Mouse (Mus musculus): Measurements from ENCODE around the gene Tmem144. TPM values are rescaled to one million over a fixed set of nuclear protein-coding genes. Genes with fewer than 3 reads are reported as not detected.

Gene Tmem144
- polyA plus RNA-seq, 1 experiment, result 0.60 TPM

DNA sequence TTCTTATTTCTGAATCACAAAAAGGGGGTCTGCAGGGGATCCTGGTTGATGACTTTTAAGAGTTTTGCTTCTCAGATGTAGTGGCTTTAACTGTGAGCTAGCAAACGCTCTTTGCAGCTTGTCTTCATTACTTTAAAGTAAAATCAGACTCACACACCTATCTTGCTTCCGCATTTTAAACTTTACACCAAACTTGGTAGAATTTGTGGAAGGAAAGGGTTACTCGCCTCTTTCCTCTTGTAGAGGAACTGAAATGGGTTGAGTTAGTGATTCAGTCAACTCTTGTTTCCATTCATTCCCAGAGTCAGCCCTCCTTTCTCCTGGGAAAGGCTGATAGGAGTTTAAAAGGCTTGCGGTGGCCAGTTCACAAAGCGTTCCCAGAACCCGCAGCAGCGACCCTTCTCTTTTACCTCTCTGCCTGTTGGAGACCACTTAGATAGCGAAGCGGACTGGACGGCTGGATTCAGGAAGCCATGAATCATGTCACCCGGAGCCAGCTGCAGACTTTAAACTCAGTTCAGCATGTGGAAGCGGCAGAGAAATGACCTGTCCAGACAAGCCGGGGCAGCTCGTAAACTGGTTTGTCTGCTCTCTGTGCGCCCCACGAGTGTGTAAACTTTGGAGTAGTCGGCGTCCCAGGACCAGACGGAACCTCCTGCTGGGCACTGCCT lies 33.2 kb upstream of the Tmem144 start:
- no peak for DNase-seq (ENCODE audit: low read depth)
- TF ChIP-seq CTCF (IDR thresholded peaks at IDR 0.05; ENCODE audit: borderline replicate concordance, extremely low read depth, insufficient read depth, insufficient read length) (no peak), POLR2A (IDR thresholded peaks at IDR 0.05; ENCODE audit: borderline replicate concordance, extremely low read depth, insufficient read depth, insufficient read length, poor library complexity, severe bottlenecking) (no peak)

DNA sequence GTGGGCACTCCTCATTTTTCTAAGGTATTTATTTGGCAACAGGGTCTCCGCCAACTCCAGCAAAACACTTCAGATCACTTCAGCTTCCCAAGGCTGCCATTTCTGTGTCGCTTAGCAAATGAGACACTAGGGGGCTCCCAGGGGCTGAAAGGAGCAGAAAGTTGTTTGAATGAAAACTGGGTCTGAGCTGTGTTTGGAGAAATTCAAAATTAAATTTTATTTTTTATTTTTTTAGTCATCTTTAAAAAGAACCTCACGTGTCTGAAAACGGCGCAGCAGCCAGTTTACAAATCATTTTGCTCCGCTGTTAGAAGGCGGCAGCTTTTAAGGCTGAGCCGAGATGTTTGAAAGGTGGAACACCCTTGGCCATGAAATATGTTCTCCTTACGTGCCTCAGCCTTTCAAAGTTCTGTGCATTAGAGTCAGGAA lies 32.2 kb upstream of the Tmem144 start:
- TF ChIP-seq POLR2A (IDR thresholded peaks at IDR 0.05; ENCODE audit: borderline replicate concordance, extremely low read depth, insufficient read depth, insufficient read length, poor library complexity, severe bottlenecking), result no peak
- TF ChIP-seq CTCF (IDR thresholded peaks at IDR 0.05; ENCODE audit: borderline replicate concordance, extremely low read depth, insufficient read depth, insufficient read length), result peak; percentile 77
- DNase-seq (ENCODE audit: low read depth), result peak; percentile 71

DNA sequence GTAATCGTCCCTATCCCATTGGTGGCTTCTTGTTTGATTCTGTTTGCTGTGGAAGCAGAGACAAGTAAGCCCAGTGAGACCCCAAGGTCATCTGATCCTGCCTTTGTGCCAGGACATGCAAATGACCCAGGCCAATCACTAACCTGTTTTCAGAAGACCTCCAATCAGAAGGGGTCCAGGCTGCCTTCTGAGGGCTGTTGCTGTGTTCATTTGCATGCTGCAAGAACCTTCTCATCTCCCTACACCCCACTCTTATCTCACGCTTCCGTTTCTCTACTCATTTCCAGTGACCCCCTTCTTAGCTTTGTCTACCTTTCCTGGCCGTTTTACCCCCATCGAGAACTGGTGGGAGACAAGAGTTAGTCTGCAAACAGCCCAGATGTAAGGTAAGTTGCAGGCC lies 31.7 kb upstream of the Tmem144 start, which contains the start of gene Fam198b:
Fam198b (plus strand) TSS at position 229 of the 400 bp plus-strand sequence.
- no peak for DNase-seq (ENCODE audit: low read depth)
- TF ChIP-seq CTCF (IDR thresholded peaks at IDR 0.05; ENCODE audit: borderline replicate concordance, extremely low read depth, insufficient read depth, insufficient read length) (no peak), POLR2A (IDR thresholded peaks at IDR 0.05; ENCODE audit: borderline replicate concordance, extremely low read depth, insufficient read depth, insufficient read length, poor library complexity, severe bottlenecking) (no peak)

DNA sequence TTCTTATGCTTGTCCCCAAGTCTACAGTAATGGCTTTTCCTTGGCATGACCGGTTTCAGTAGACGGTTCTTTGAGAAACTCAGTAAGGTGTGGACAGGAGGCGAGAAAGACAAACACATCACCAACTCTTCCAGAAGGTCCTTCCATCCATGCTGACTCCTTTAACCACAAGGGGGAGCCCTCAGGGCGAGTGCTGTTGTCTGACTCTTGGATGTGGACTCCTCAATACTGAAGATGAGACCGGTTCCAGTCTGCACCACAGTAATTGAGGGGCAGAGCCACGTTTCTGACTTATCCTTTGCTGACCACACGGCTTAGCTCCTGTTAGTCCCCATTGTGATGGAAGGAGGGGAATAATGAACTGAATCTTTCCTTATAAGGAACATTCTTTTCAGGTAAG lies 30.5 kb upstream of the Tmem144 start:
- DNase-seq (ENCODE audit: low read depth), result peak; percentile 59
- TF ChIP-seq POLR2A (IDR thresholded peaks at IDR 0.05; ENCODE audit: borderline replicate concordance, extremely low read depth, insufficient read depth, insufficient read length, poor library complexity, severe bottlenecking) (no peak), CTCF (IDR thresholded peaks at IDR 0.05; ENCODE audit: borderline replicate concordance, extremely low read depth, insufficient read depth, insufficient read length) (peak; percentile 77)

DNA sequence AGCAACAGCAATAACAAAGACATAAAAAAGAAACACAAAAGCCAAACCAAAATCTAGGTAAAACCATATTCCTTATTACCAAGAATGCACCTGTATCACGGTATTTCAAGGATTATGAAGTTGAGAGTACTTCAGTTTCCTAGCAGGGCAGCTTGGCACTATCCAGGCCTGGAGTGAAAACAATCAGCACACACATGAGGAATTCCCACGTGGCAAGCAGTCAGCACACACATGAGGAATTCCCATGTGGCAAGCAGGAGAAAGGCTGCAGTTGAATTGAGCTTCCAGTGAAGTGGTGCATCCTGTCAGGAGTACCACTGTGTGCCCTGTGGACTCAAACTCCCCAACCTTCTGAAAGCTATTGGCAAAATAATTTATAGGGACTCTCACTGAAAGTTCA lies 29.1 kb upstream of the Tmem144 start:
- TF ChIP-seq CTCF (IDR thresholded peaks at IDR 0.05; ENCODE audit: borderline replicate concordance, extremely low read depth, insufficient read depth, insufficient read length) (no peak), POLR2A (IDR thresholded peaks at IDR 0.05; ENCODE audit: borderline replicate concordance, extremely low read depth, insufficient read depth, insufficient read length, poor library complexity, severe bottlenecking) (no peak)
- no peak for DNase-seq (ENCODE audit: low read depth)

DNA sequence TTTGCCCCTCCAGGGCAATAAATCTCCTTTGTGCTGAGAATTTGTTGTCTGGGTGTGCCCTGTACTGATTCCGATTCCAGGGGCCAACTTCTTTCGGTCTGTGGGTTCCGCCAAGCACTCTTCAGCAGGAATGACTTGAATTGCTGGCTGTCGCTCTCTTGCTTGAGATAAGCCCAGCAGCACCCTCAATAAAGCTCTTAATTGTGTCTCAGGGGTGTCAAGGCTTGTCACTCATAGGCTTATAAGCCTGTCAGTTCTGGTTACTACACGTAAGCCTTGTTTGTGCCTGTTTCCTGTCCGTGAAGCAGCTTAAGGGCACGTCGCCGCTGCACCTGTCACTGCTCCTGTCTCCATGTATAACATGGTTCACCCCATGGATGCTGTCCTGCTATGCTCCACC lies 26.7 kb upstream of the Tmem144 start:
- peak; percentile 54 for DNase-seq (ENCODE audit: low read depth)

DNA sequence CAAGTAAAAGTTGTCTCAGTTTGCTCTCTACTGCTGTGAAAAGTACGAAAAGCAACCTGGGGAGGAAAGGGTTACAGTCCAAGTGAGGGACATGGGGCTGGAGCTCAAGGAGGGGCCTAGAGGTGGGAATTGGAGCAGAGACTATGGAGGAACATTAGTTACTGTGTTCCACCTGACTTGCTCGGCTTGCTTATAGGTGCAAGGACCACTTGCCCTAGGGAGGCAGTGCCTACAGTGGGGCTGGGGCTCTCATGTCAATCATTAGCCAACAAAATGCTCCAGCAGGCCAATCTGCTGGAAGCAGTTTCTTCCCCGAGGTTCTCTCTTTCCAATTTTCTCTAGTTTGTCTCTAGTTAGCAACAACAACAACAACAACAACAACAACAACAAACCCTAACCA lies 25.8 kb upstream of the Tmem144 start:
- DNase-seq (ENCODE audit: low read depth), result no peak
- no peak for TF ChIP-seq CTCF (IDR thresholded peaks at IDR 0.05; ENCODE audit: borderline replicate concordance, extremely low read depth, insufficient read depth, insufficient read length)

More for the DNA sequence above, 26.7 kb upstream of the Tmem144 start:
- TF ChIP-seq POLR2A (IDR thresholded peaks at IDR 0.05; ENCODE audit: borderline replicate concordance, extremely low read depth, insufficient read depth, insufficient read length, poor library complexity, severe bottlenecking) (no peak), CTCF (IDR thresholded peaks at IDR 0.05; ENCODE audit: borderline replicate concordance, extremely low read depth, insufficient read depth, insufficient read length) (no peak)

DNA sequence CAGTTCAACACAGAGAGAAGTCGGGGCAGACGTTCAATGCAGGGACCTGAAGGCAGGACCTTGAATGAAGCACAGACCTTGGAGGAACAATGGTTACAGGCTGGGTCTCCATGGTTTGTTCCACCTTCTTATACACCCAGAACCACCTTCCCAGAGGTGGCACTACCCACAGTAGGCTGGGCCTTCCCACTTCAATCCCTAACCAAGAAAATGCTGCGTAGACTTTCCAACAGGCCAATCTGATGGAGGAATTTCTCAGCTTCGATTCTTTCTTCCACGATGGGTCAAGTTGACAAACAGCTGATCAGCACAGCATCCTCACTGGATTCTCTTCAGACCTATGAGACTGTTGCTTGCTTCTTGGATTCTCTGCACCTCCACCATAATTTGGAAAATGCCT lies 22.9 kb upstream of the Tmem144 start:
- DNase-seq (ENCODE audit: low read depth), result no peak
- no peak for TF ChIP-seq CTCF (IDR thresholded peaks at IDR 0.05; ENCODE audit: borderline replicate concordance, extremely low read depth, insufficient read depth, insufficient read length)
- no peak for TF ChIP-seq POLR2A (IDR thresholded peaks at IDR 0.05; ENCODE audit: borderline replicate concordance, extremely low read depth, insufficient read depth, insufficient read length, poor library complexity, severe bottlenecking)

DNA sequence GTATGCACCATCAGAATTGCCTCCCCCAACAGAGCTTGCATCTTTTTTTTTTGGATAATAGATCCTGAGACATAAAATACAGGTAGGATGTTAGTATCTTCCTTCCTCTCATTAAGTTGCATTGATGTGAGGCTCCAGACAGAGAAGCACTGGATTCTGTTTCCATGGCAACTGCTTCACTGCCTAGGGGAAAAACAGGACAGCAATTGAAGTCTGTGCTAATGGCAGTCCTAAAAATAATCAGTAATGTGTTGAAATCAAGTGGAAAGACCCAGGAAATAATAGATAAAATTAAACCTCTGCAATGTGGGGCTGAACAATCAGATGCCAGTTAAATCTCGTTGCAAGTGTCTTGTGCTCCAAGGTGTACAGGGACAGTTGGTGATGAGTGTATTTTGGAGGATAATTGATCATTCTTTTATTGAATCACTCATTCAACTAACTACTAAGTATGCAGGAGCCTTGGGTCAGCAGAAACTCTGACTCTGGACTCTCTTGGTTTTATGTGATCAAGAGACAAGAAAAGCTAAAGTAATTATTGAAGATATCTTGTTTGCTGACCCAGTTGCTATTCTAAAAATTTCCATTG lies 14.6 kb upstream of the Tmem144 start:
- peak; percentile 94 for DNase-seq (ENCODE audit: low read depth)
- no peak for TF ChIP-seq POLR2A (IDR thresholded peaks at IDR 0.05; ENCODE audit: borderline replicate concordance, extremely low read depth, insufficient read depth, insufficient read length, poor library complexity, severe bottlenecking)
- no peak for TF ChIP-seq CTCF (IDR thresholded peaks at IDR 0.05; ENCODE audit: borderline replicate concordance, extremely low read depth, insufficient read depth, insufficient read length)

DNA sequence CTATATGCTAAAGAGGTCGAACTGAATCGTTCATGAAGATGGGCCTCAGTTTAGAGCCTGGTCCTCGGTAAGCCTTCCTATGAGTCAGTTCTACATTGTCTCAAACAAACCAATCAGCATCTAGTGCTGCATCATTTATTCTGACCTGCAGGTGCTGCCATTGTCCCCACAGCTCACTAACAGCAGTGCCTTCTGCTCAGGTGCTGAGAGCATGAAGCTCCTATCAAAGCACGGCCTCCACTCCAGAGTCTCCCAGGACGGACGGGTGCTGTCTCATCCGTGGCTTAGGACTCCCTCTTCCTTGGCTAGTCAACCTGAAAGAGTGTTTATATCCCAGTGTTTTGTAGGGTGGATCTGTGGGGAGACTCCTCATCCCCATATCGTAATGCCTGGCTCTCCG lies 14.0 kb upstream of the Tmem144 start:
- DNase-seq (ENCODE audit: low read depth), result peak; percentile 42
- no peak for TF ChIP-seq POLR2A (IDR thresholded peaks at IDR 0.05; ENCODE audit: borderline replicate concordance, extremely low read depth, insufficient read depth, insufficient read length, poor library complexity, severe bottlenecking)
- no peak; the same call in 1 of the 2 replicates for TF ChIP-seq CTCF (IDR thresholded peaks at IDR 0.05; ENCODE audit: borderline replicate concordance, extremely low read depth, insufficient read depth, insufficient read length)

DNA sequence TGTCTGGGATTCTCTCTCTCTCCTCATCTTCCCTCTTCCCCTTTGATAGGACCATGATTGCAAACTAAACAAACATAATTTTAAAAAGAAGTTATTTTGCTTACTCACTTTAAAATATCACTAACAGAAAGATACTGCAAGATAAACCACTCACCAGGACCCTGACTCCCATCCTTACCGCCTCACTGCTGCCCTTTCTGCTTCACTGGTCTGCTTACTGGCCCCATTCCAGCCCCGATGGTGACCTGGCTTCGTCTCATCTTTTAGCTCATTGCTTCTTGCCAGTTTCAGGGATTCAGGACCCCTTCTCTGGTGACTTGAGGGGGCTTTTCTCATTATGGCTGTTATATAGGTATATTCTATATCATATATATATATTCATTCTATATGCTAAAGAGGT lies 13.5 kb upstream of the Tmem144 start:
- TF ChIP-seq CTCF (IDR thresholded peaks at IDR 0.05; ENCODE audit: borderline replicate concordance, extremely low read depth, insufficient read depth, insufficient read length) (no peak), POLR2A (IDR thresholded peaks at IDR 0.05; ENCODE audit: borderline replicate concordance, extremely low read depth, insufficient read depth, insufficient read length, poor library complexity, severe bottlenecking) (no peak)
- no peak for DNase-seq (ENCODE audit: low read depth)

DNA sequence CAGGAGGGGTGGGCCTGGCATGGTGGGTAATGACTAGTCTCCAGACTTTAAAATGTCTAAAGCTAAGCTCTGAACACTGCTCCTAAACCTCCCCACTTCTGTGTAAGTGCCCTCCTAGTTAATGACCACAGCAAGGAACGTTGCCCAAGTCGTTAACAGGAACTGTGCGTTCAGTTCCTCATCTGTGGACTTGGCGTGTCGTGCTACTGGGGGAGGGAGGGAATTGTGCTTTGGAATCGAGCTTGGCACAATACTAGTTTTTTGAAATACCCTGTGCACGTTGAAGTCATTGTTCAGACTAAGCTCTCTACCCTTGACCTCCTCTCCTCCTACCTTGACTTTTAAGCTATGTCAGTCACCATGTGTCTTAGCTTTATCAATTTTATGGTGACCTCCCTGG lies 12.3 kb upstream of the Tmem144 start:
- peak; percentile 52 for DNase-seq (ENCODE audit: low read depth)
- no peak for TF ChIP-seq CTCF (IDR thresholded peaks at IDR 0.05; ENCODE audit: borderline replicate concordance, extremely low read depth, insufficient read depth, insufficient read length)
- no peak for TF ChIP-seq POLR2A (IDR thresholded peaks at IDR 0.05; ENCODE audit: borderline replicate concordance, extremely low read depth, insufficient read depth, insufficient read length, poor library complexity, severe bottlenecking)

Data from brain, embryonic 14.5 days (tissue).